Mouse (Mus musculus) cerebellum, adult 2 months (tissue): ENCODE results near the gene Chrnb4.

Experiments used
- CTCF ChIP-seq: fragments of 200-500 bp; IDR thresholded peaks from 2 replicates; pipeline ENCODE4 v1.5.1; 2011; ENCODE audit warnings: low read depth, mild to moderate bottlenecking, control low read depth, low read length, moderate library complexity, borderline replicate concordance; ENCODE audit not compliant: insufficient read depth
- POLR2A ChIP-seq: fragments of 200-500 bp; IDR thresholded peaks from 2 replicates; pipeline ENCODE4 v1.6.1; 2011; ENCODE audit warnings: low read length, control low read depth, borderline replicate concordance; ENCODE audit not compliant: insufficient read depth

- TF ChIP-seq CTCF: no peak
- TF ChIP-seq POLR2A: no peak
These were observed 9.6 kb downstream of the Chrnb4 start for GRCm38 (mm10) chr9:55038948-55039347.
